Mouse (Mus musculus): ENCODE results near the gene Vdac2.

The Vdac2 gene

DNA sequence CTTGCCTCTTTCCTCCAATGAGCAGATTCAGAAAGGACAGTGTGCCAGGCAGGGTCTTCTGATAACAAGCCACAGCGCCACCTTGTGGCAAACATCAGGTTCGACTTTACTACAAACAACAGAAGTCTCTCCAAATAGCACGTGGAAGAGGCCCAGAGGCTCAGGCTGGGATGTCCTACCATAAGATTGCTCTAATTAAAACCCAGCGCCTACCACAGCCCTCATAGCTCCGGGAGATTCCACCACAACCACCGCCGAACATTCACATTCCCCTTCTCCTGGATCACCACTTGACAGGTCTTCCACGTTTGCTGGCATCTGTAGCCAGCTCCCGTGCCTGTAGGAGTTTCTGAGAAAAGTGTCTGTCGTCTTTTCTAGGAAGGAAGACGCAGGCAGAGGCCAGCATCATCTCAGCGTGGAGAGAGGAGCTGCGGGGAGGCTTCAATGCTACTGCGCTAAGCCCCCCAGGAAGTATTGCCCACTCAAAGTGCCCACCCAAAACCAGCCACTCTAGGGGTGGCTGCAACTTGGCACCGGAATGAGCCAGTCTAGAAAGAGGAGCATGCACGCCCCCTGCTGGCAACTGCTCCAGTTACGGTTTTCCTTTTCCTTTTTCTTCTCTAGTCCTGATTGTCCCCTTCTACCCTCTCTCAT is 28.5 kb downstream of the Vdac2 start:
- peak; percentile 85 for DNase-seq

DNA sequence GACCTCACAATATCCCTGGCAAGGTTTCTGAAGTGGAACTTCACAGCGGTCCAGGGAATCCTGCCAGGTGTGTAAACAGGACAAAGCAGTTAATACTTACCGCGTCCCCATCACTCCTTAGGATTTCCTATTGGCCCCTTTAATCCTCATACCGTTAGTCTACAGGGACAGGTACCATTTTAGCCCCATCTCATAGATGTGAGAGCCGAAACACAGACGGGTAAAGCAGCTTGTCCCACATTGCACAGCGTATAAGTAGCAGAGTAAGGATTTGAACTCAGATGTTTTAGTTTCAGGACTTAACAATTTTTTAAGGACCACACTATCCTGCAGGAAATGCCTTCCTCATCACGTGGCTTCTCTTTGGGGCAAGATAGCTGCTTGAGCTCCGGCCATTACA is 29.2 kb downstream of the Vdac2 start:
- DNase-seq = no peak

GRCm38 (mm10) chr14:21855961-21856360 is 30.9 kb downstream of the Vdac2 start:
- DNase-seq = no peak

DNA sequence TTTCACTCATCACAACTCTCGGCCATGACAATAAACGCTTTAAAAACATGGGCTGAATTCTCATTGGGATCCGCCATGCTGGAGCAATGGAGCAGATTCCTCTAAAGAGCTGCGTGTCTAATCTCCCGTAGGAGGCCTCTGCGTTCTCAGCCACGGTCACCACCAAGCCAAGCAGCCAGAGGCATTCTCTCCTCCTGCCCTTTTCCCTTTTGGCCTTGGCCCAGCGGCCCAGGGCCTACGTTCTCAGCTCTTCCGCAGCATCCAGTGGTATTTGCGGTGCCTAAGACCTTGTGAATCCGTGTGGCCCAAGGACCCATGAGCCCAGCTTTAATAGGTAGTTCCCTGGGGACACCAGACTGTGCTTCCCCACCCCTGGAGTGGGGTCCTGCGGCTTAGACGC is 31.8 kb downstream of the Vdac2 start:
- DNase-seq = no peak

DNA sequence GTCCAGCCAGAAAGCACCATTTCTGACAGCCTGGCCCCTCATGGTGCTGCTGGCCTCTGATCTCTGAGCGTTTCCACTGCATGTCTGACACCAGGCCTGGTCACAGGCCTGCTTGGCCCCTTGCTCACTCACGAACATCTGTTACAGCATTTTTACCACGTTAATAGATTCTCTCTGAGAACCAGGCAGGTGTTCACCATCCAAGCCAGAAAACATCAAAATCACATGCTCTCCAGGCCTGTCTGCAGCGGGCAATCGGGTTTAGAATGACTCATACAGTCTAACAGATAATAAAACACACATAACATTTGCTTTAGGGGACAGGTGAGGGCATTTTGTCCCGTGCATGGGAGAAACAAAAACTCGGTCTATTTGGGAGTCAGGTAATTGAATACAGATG is 41.3 kb downstream of the Vdac2 start:
- DNase-seq = no peak

GRCm38 (mm10) chr14:21866816-21867215 is 41.8 kb downstream of the Vdac2 start:
- no peak for DNase-seq

DNA sequence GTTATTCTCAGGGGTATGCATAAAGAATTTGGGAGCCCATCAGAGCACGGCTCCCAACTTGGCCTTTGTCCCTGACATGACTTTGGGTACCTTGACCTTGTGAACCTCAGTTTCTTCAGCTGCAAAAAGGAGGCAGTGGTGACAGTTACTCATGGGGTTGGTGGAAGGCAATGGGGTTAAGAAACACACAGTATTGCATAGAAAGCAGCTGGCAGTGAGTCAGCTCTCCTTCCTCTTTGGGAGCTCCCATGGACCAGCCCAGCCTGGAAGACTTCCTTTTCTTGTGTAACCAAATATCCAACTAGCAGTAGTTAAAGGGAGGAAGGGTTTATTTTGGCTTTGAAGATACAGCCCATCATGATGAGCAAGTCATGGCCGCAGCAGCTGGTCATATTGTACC is 65.4 kb downstream of the Vdac2 start:
- DNase-seq = peak; percentile 54

- DNase-seq = peak; percentile 72
These were observed 66.7 kb downstream of the Vdac2 start for GRCm38 (mm10) chr14:21891581-21892340.

DNA sequence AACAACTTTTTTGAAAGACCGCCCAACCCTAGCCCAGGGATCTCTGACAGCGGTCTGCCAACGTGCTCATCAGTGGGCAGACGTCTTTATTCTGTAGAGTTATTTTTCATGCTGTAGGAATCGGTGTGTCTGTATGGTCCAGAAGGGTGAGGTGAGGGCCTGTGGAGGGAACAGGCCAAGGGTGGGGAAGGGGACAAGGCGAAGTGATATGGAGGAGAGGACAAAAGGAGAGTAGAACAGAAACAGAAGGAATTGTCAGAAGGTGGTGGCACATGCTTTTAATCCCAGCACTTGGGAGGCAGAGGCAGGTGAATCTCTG is 67.3 kb downstream of the Vdac2 start:
- no peak for DNase-seq
